Mouse (Mus musculus) bone marrow, adult 2 months (tissue): ENCODE results near the gene Hspd1. TPM values are rescaled to one million over a fixed set of nuclear protein-coding genes. Genes with fewer than 3 reads are reported as not detected.
A peak's percentile ranks its signal among the peaks of the same experiment; 100 is the strongest.
"Not testable (repeated sequence)": the region's sequence is repeated elsewhere in the genome, so short reads cannot be mapped to it uniquely, and the experiment has no call there.

Experiments
- H3K27ac ChIP-seq: fragments of 200-500 bp; 2 replicates; pipeline ENCODE4 v1.5.1; 2012; ENCODE audit warnings: low read depth, mild to moderate bottlenecking, control low read depth, inconsistent platforms, low read length; ENCODE audit not compliant: control insufficient read depth, poor library complexity, insufficient read depth
- H3K4me1 ChIP-seq: fragments of 200-500 bp; 2 replicates; pipeline ENCODE4 v1.6.1; 2011; ENCODE audit warnings: low read length; ENCODE audit not compliant: control insufficient read depth, insufficient read depth
- H3K4me3 ChIP-seq: fragments of 200-500 bp; replicated peaks from 2 replicates; pipeline ENCODE3; 2011; ENCODE audit warnings: mild to moderate bottlenecking, low read depth, low read length, control low read depth; ENCODE audit not compliant: control insufficient read depth
- CTCF ChIP-seq: fragments of 200-500 bp; IDR thresholded peaks from 2 replicates; pipeline ENCODE4 v1.5.1; 2011; ENCODE audit warnings: low read length, control low read depth; ENCODE audit not compliant: control insufficient read depth, insufficient read depth
- POLR2A ChIP-seq: fragments of 200-500 bp; IDR thresholded peaks from 2 replicates; pipeline ENCODE4 v1.6.1; 2011; ENCODE audit warnings: low read depth, mild to moderate bottlenecking, control low read depth, low read length, borderline replicate concordance; ENCODE audit not compliant: control insufficient read depth
- WGBS: fragments of 180-500 bp; shearing (Covaris S2); methylation state at CpG from one replicate; pipeline ENCODE4 v1.1.7; 2018; 5-methylcytosine and 5-hydroxymethylcytosine counted together
- polyA plus RNA-seq: library from polyadenylated mRNA; stranded (reverse); fragments of >200 nt; gene quantifications from 2 replicates; pipeline ENCODE4 v1.2.4, GENCODE M21; 2011; ENCODE audit warnings: low replicate concordance; ENCODE audit not compliant: missing spikeins, insufficient read depth, insufficient read length

Gene Hspd1
- polyA plus RNA-seq, 1 experiment = 131 TPM

- H3K4me1 ChIP-seq = peaks cover 2% of the 10 kb centered on the region; the same call in 1 of the 2 replicates
- 54% methylated on average over 10 of the region's 10 CpGs for WGBS
- H3K27ac ChIP-seq = peak overlapping the region; percentile 98
- peak overlapping the region; percentile 82 for H3K4me3 ChIP-seq
- TF ChIP-seq CTCF = no peak
- TF ChIP-seq POLR2A = no peak
Observed at GRCm38 (mm10) chr1:55130190-55130916, 42.3 kb upstream of the Hspd1 start.

GRCm38 (mm10) chr1:55129716-55130115, 41.7 kb upstream of the Hspd1 start:
- WGBS = 49% methylated on average over 5 of the region's 5 CpGs
- Histone ChIP-seq H3K27ac (0 out of 2 replicates have a peak overlapping the region, but pooled peaks have one; percentile 9), H3K4me3 (no peak overlapping the region), H3K4me1 (peaks cover 2% of the 10 kb centered on the region; the same call in 1 of the 2 replicates)
- TF ChIP-seq CTCF (no peak), POLR2A (no peak)

DNA sequence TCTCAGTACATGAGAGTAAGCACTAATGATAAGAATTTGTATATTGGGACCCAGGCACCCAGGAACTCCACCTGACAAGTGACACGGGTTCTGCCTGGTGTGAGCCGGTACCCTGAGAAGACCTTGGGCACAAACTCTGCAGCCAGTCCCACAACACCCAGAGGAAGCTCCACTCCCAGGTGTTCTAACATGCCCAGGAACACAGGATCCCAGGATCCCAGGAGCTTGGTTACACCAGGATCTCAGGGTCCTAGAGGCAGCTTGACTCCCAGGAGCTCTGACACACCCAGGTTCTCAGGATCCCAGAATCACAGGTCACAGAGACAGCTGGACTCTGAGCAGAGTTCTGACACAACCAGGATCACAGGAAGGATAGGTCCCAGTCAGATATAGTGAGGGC, 36.1 kb upstream of the Hspd1 start:
- H3K4me3 ChIP-seq, H3K4me1 ChIP-seq, H3K27ac ChIP-seq: not testable (repeated sequence)
- 93% methylated on average over 2 of the region's 2 CpGs for WGBS

GRCm38 (mm10) chr1:55123561-55123960, 35.5 kb upstream of the Hspd1 start:
- Histone ChIP-seq H3K4me3 (no peak overlapping the region), H3K4me1 (no peaks in the 10 kb centered on the region), H3K27ac (no peak overlapping the region)
- 95% methylated on average over 2 of the region's 2 CpGs for WGBS
- TF ChIP-seq CTCF (no peak), POLR2A (no peak)

DNA sequence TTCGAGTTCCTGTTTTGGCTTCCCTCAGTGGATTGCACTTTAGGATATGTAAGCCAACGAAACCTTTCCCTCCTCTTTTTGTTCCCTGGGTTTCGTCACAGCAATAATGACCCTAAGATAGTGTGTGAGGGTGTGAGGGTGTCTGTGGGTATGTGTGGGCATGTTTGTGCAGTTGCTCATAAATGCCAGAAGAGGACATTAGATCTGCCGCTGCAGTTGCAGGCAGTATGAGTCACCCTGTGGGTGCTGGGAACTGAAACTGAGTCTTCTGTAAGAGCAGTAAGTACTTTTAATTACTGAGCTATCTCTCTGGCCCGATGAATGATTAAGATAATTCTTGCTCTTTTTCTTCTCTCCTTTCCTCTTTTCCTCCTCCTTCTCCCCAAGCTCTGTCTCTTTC, 35.0 kb upstream of the Hspd1 start:
- no peak overlapping the region for H3K27ac ChIP-seq
- H3K4me3 ChIP-seq = no peak overlapping the region
- WGBS = 64% methylated on average over 5 of the region's 5 CpGs
- no peak for TF ChIP-seq POLR2A
- TF ChIP-seq CTCF = no peak
- no peaks in the 10 kb centered on the region for H3K4me1 ChIP-seq

- Histone ChIP-seq H3K4me3 (no peak overlapping the region), H3K4me1 (no peaks in the 10 kb centered on the region), H3K27ac (no peak overlapping the region)
- no peak for TF ChIP-seq POLR2A
- 84% methylated on average over 4 of the region's 4 CpGs for WGBS
Observed at GRCm38 (mm10) chr1:55109066-55109766, 21.2 kb upstream of the Hspd1 start.

GRCm38 (mm10) chr1:55108473-55108872, 20.4 kb upstream of the Hspd1 start:
- Histone ChIP-seq H3K4me1 (no peaks in the 10 kb centered on the region), H3K4me3 (no peak overlapping the region), H3K27ac (no peak overlapping the region)
- 60% methylated on average over 2 of the region's 2 CpGs for WGBS
- no peak for TF ChIP-seq POLR2A
- TF ChIP-seq CTCF = no peak

- WGBS = 81% methylated on average over 1 of the region's 1 CpGs
- H3K4me3 ChIP-seq = no peak overlapping the region
- no peak overlapping the region for H3K27ac ChIP-seq
- no peaks in the 10 kb centered on the region for H3K4me1 ChIP-seq
- TF ChIP-seq CTCF (no peak), POLR2A (no peak)
Observed at GRCm38 (mm10) chr1:55107644-55108043, 19.6 kb upstream of the Hspd1 start.
